Mouse (Mus musculus): ENCODE measurements at regions not wholly inside any gene's neighbourhood (a gene's known extent, or its start where the extent isn't known, plus 50 kb on each side); places are given as distances from the start of the nearest gene placed in this dataset.
A peak's percentile ranks its signal among the peaks of the same experiment; 100 is the strongest.

GRCm38 (mm10) chr13:28811667-28812575 is 141.6 kb downstream of the Sox4 start:
- Histone ChIP-seq H3K9me3 (ENCODE audit: control insufficient read depth, low read length) (no peaks in the 10 kb centered on the region), H3K4me2 (ENCODE audit: low read depth, low read length) (peak overlapping the region; percentile 4; the same call in 1 of the 2 replicates), H3K9ac (ENCODE audit: low read depth, low read length) (no peak overlapping the region), H3K27ac (replicated peaks; ENCODE audit: low read depth, low read length) (0 out of 2 replicates have a peak overlapping the region, but pooled peaks have one; percentile 11), H3K4me1 (ENCODE audit: control insufficient read depth, insufficient read depth, low read length) (peaks cover 28% of the 10 kb centered on the region), H3K27me3 (replicated peaks; ENCODE audit: control insufficient read depth, insufficient read depth, low read length) (no peaks in the 10 kb centered on the region), H3K36me3 (ENCODE audit: control insufficient read depth, insufficient read depth, low read length) (0 out of 2 replicates have a peak, but pooled peaks cover 4% of the 10 kb centered on the region), H3K4me3 (ENCODE audit: low read depth, low read length) (no peak overlapping the region)
- WGBS = 21% methylated on average over 12 of the region's 12 CpGs
- peak; percentile 51; the same call in 1 of the 2 replicates for ATAC-seq (ENCODE audit: low read depth)
- DNase-seq (ENCODE audit: low spot score) = no peak

- H3K4me2 ChIP-seq (ENCODE audit: low read depth, low read length) = no peak overlapping the region
- no peak overlapping the region for H3K9ac ChIP-seq (ENCODE audit: low read depth, low read length)
- DNase-seq (ENCODE audit: low spot score) (peak; percentile 76), ATAC-seq (ENCODE audit: low read depth) (0 out of 2 replicates have a peak, but pooled peaks have one; percentile 53)
- H3K36me3 ChIP-seq (ENCODE audit: control insufficient read depth, insufficient read depth, low read length) = no peaks in the 10 kb centered on the region
- 8% methylated on average over 2 of the region's 2 CpGs for WGBS
- H3K4me1 ChIP-seq (ENCODE audit: control insufficient read depth, insufficient read depth, low read length) = peaks cover 28% of the 10 kb centered on the region
- no peak overlapping the region for H3K27ac ChIP-seq (replicated peaks; ENCODE audit: low read depth, low read length)
- no peaks in the 10 kb centered on the region for H3K27me3 ChIP-seq (replicated peaks; ENCODE audit: control insufficient read depth, insufficient read depth, low read length)
- no peaks in the 10 kb centered on the region for H3K9me3 ChIP-seq (ENCODE audit: control insufficient read depth, low read length)
- H3K4me3 ChIP-seq (ENCODE audit: low read depth, low read length) = no peak overlapping the region
Measured at GRCm38 (mm10) chr13:28811081-28811439, 142.5 kb downstream of the Sox4 start.

GRCm38 (mm10) chr13:28810326-28811080 is 143.0 kb downstream of the Sox4 start:
- no peak overlapping the region for H3K4me3 ChIP-seq (ENCODE audit: low read depth, low read length)
- no peaks in the 10 kb centered on the region for H3K27me3 ChIP-seq (replicated peaks; ENCODE audit: control insufficient read depth, insufficient read depth, low read length)
- H3K4me1 ChIP-seq (ENCODE audit: control insufficient read depth, insufficient read depth, low read length) = peaks cover 29% of the 10 kb centered on the region
- DNase-seq (ENCODE audit: low spot score) (no peak), ATAC-seq (ENCODE audit: low read depth) (0 out of 2 replicates have a peak, but pooled peaks have one; percentile 23)
- H3K27ac ChIP-seq (replicated peaks; ENCODE audit: low read depth, low read length) = no peak overlapping the region
- H3K9ac ChIP-seq (ENCODE audit: low read depth, low read length) = no peak overlapping the region
- H3K36me3 ChIP-seq (ENCODE audit: control insufficient read depth, insufficient read depth, low read length) = no peaks in the 10 kb centered on the region
- no peaks in the 10 kb centered on the region for H3K9me3 ChIP-seq (ENCODE audit: control insufficient read depth, low read length)
- 37% methylated on average over 6 of the region's 6 CpGs for WGBS
- no peak overlapping the region for H3K4me2 ChIP-seq (ENCODE audit: low read depth, low read length)

- Histone ChIP-seq H3K27ac (replicated peaks; ENCODE audit: low read depth, low read length) (no peak overlapping the region), H3K9ac (ENCODE audit: low read depth, low read length) (no peak overlapping the region), H3K4me2 (ENCODE audit: low read depth, low read length) (no peak overlapping the region), H3K9me3 (ENCODE audit: control insufficient read depth, low read length) (no peaks in the 10 kb centered on the region), H3K4me1 (ENCODE audit: control insufficient read depth, insufficient read depth, low read length) (peaks cover 10% of the 10 kb centered on the region), H3K36me3 (ENCODE audit: control insufficient read depth, insufficient read depth, low read length) (no peaks in the 10 kb centered on the region), H3K4me3 (ENCODE audit: low read depth, low read length) (no peak overlapping the region), H3K27me3 (replicated peaks; ENCODE audit: control insufficient read depth, insufficient read depth, low read length) (no peaks in the 10 kb centered on the region)
- DNase-seq (ENCODE audit: low spot score) (no peak), ATAC-seq (ENCODE audit: low read depth) (no peak)
- 75% methylated on average over 4 of the region's 4 CpGs for WGBS
Measured at GRCm38 (mm10) chr13:28805302-28805701, 148.2 kb downstream of the Sox4 start.

- no peak overlapping the region for H3K27ac ChIP-seq (replicated peaks; ENCODE audit: low read depth, low read length)
- no peak overlapping the region for H3K4me3 ChIP-seq (ENCODE audit: low read depth, low read length)
- ATAC-seq (ENCODE audit: low read depth) (0 out of 2 replicates have a peak, but pooled peaks have one; percentile 43), DNase-seq (ENCODE audit: low spot score) (no peak)
- peaks cover 15% of the 10 kb centered on the region for H3K4me1 ChIP-seq (ENCODE audit: control insufficient read depth, insufficient read depth, low read length)
- 52% methylated on average over 8 of the region's 8 CpGs for WGBS
- H3K36me3 ChIP-seq (ENCODE audit: control insufficient read depth, insufficient read depth, low read length) = no peaks in the 10 kb centered on the region
- no peak overlapping the region for H3K4me2 ChIP-seq (ENCODE audit: low read depth, low read length)
- H3K9me3 ChIP-seq (ENCODE audit: control insufficient read depth, low read length) = no peaks in the 10 kb centered on the region
- no peak overlapping the region for H3K9ac ChIP-seq (ENCODE audit: low read depth, low read length)
- H3K27me3 ChIP-seq (replicated peaks; ENCODE audit: control insufficient read depth, insufficient read depth, low read length) = no peaks in the 10 kb centered on the region
Measured at GRCm38 (mm10) chr13:28801210-28801954, 152.1 kb downstream of the Sox4 start.

- 63% methylated on average over 1 of the region's 1 CpGs for WGBS
- no peak for ATAC-seq (ENCODE audit: low read depth)
- Histone ChIP-seq H3K27ac (replicated peaks; ENCODE audit: low read depth, low read length) (no peak overlapping the region), H3K4me1 (ENCODE audit: control insufficient read depth, insufficient read depth, low read length) (peaks cover 15% of the 10 kb centered on the region), H3K36me3 (ENCODE audit: control insufficient read depth, insufficient read depth, low read length) (no peaks in the 10 kb centered on the region), H3K4me3 (ENCODE audit: low read depth, low read length) (no peak overlapping the region), H3K9me3 (ENCODE audit: control insufficient read depth, low read length) (no peaks in the 10 kb centered on the region), H3K9ac (ENCODE audit: low read depth, low read length) (no peak overlapping the region), H3K27me3 (replicated peaks; ENCODE audit: control insufficient read depth, insufficient read depth, low read length) (no peaks in the 10 kb centered on the region), H3K4me2 (ENCODE audit: low read depth, low read length) (no peak overlapping the region)
- no peak for DNase-seq (ENCODE audit: low spot score)
Measured at GRCm38 (mm10) chr13:28800676-28801075, 152.8 kb downstream of the Sox4 start.

GRCm38 (mm10) chr13:28799474-28799873 is 154.0 kb downstream of the Sox4 start:
- no peak overlapping the region for H3K27ac ChIP-seq (replicated peaks; ENCODE audit: low read depth, low read length)
- no peak for ATAC-seq (ENCODE audit: low read depth)
- H3K9me3 ChIP-seq (ENCODE audit: control insufficient read depth, low read length) = no peaks in the 10 kb centered on the region
- peaks cover 18% of the 10 kb centered on the region for H3K4me1 ChIP-seq (ENCODE audit: control insufficient read depth, insufficient read depth, low read length)
- H3K4me2 ChIP-seq (ENCODE audit: low read depth, low read length) = no peak overlapping the region
- WGBS = 64% methylated on average over 1 of the region's 1 CpGs
- no peaks in the 10 kb centered on the region for H3K27me3 ChIP-seq (replicated peaks; ENCODE audit: control insufficient read depth, insufficient read depth, low read length)
- H3K4me3 ChIP-seq (ENCODE audit: low read depth, low read length) = no peak overlapping the region
- no peak overlapping the region for H3K9ac ChIP-seq (ENCODE audit: low read depth, low read length)
- no peak for DNase-seq (ENCODE audit: low spot score)
- no peaks in the 10 kb centered on the region for H3K36me3 ChIP-seq (ENCODE audit: control insufficient read depth, insufficient read depth, low read length)

All from embryonic facial prominence, embryonic 14.5 days (tissue).